Mouse (Mus musculus): ENCODE results near the gene Fam183b. TPM values are rescaled to one million over a fixed set of nuclear protein-coding genes. Genes with fewer than 3 reads are reported as not detected.

Gene Fam183b
- 2.4 and 3.0 TPM in 2 replicates for polyA plus RNA-seq (2012; rRNA removed)

GRCm38 (mm10) chr11:58801558-58802228 is at the start of gene Fam183b:
Gene Fam183b (minus strand): TSS chr11:58801960.

DNA sequence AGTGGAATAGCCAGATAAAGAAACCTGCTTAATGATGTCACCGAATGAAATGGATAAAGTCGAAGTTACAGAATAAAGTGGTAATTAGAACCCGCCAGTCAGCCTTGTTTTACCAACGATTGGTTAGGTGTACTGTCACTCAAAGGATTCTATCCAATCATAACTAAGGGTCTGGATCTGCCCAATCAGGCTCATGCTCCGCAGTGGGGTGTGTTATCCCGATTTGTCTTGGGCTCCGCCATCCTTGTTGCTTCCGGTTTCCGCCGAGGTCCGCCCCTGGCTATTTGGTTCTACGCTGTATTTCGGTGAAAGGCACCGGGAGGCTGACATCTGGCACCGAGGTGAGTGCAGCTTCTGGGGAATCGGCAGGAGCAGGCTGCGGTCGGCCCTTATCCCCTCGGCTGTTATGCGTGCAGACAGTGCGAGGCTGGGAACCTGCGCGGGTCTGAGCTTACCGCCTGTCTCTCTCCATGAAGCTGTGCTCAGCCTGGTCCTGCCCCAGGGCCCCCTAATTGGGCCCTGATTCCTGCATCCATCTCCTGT is 45.2 kb upstream of the Fam183b start, which contains the start of gene Gm12258:
TSS of gene Gm12258 (plus strand) at position 240 of the 543 bp plus-strand sequence.

GRCm38 (mm10) chr11:58838951-58839350 is 37.2 kb upstream of the Fam183b start, which contains the start of gene Olfr311:
Gene Olfr311 (plus strand): TSS chr11:58839251.

GRCm38 (mm10) chr11:58828937-58829336 is 27.2 kb upstream of the Fam183b start, which contains the start of gene Olfr312:
Gene Olfr312 (plus strand): TSS chr11:58829237.

GRCm38 (mm10) chr11:58814700-58815099 is 12.9 kb upstream of the Fam183b start, which contains the start of gene Olfr313:
Gene Olfr313 (plus strand): TSS chr11:58815000.

GRCm38 (mm10) chr11:58782480-58783089 is 19.2 kb downstream of the Fam183b start, which contains the start of gene Olfr314:
Gene Olfr314 (plus strand): TSS chr11:58782952.

GRCm38 (mm10) chr11:58772888-58773287 is 28.9 kb downstream of the Fam183b start, which contains the start of gene Olfr315:
Gene Olfr315 (plus strand): TSS chr11:58773188.

GRCm38 (mm10) chr11:58752434-58752833 is 49.3 kb downstream of the Fam183b start, which contains the start of gene Olfr316:
Gene Olfr316 (plus strand): TSS chr11:58752734.

Other genes starting within 250 kb of the Fam183b start
- 0.02 and 0.03 TPM in 2 replicates for gene Olfr328, start 246.3 kb downstream of the Fam183b start, polyA plus RNA-seq (2012; rRNA removed)
- gene Olfr224, start 231.4 kb downstream of the Fam183b start, polyA plus RNA-seq (2012; rRNA removed) = 0.06 and 0.08 TPM in 2 replicates
- not detected in 2 replicates for gene Olfr325, start 224.2 kb downstream of the Fam183b start, polyA plus RNA-seq (2012; rRNA removed)
- 0.03 and 0.05 TPM in 2 replicates for gene Olfr324, start 206.8 kb downstream of the Fam183b start, polyA plus RNA-seq (2012; rRNA removed)
- gene 2210407C18Rik, start 185.9 kb downstream of the Fam183b start, polyA plus RNA-seq (2012; rRNA removed) = not detected in 2 replicates
- not detected in 2 replicates for gene Olfr323, start 171.5 kb downstream of the Fam183b start, polyA plus RNA-seq (2012; rRNA removed)
- 0.11 TPM in 1 of 2 replicates, not detected in the other for gene Trim58, start 161.5 kb downstream of the Fam183b start, polyA plus RNA-seq (2012; rRNA removed)
- gene Olfr322, start 143.2 kb downstream of the Fam183b start, polyA plus RNA-seq (2012; rRNA removed) = 0.01 TPM in 1 of 2 replicates, not detected in the other
- not detected in 2 replicates for gene Olfr320, start 120.9 kb downstream of the Fam183b start, polyA plus RNA-seq (2012; rRNA removed)
- gene Olfr319, start 102.8 kb downstream of the Fam183b start, polyA plus RNA-seq (2012; rRNA removed) = not detected in 2 replicates
- gene Olfr318, start 77.9 kb downstream of the Fam183b start, polyA plus RNA-seq (2012; rRNA removed) = not detected in 2 replicates
- gene Olfr317, start 62.7 kb downstream of the Fam183b start, polyA plus RNA-seq (2012; rRNA removed) = 0.16 and 0.28 TPM in 2 replicates
- not detected in 2 replicates for gene Olfr316, start 49.2 kb downstream of the Fam183b start, polyA plus RNA-seq (2012; rRNA removed)
- not detected in 2 replicates for gene Olfr315, start 28.8 kb downstream of the Fam183b start, polyA plus RNA-seq (2012; rRNA removed)
- gene Olfr314, start 19.0 kb downstream of the Fam183b start, polyA plus RNA-seq (2012; rRNA removed) = not detected in 2 replicates
- gene Olfr313, start 13.0 kb upstream of the Fam183b start, polyA plus RNA-seq (2012; rRNA removed) = not detected in 2 replicates
- gene Olfr312, start 27.3 kb upstream of the Fam183b start, polyA plus RNA-seq (2012; rRNA removed) = not detected in 2 replicates
- not detected in 2 replicates for gene Olfr311, start 37.3 kb upstream of the Fam183b start, polyA plus RNA-seq (2012; rRNA removed)
- gene Gm12258, start 45.2 kb upstream of the Fam183b start, polyA plus RNA-seq (2012; rRNA removed) = 27.6 and 31.1 TPM in 2 replicates
- gene 2810021J22Rik, start 65.3 kb upstream of the Fam183b start, polyA plus RNA-seq (2012; rRNA removed) = 9.6 and 10.4 TPM in 2 replicates
- gene Zfp39, start 102.3 kb upstream of the Fam183b start, polyA plus RNA-seq (2012; rRNA removed) = 5.4 and 5.7 TPM in 2 replicates
- 0.02 and 0.04 TPM in 2 replicates for gene Btnl10, start 115.9 kb upstream of the Fam183b start, polyA plus RNA-seq (2012; rRNA removed)
- 468 and 484 TPM in 2 replicates for gene Rnf187, start 137.0 kb upstream of the Fam183b start, polyA plus RNA-seq (2012; rRNA removed)
- gene Hist3h2ba, start 147.0 kb upstream of the Fam183b start, polyA plus RNA-seq (2012; rRNA removed) = 589 and 846 TPM in 2 replicates
- 100 and 126 TPM in 2 replicates for gene Hist3h2a, start 152.7 kb upstream of the Fam183b start, polyA plus RNA-seq (2012; rRNA removed)
- 1.8 and 1.9 TPM in 2 replicates for gene Trim17, start 152.7 kb upstream of the Fam183b start, polyA plus RNA-seq (2012; rRNA removed)
- gene Trim11, start 176.1 kb upstream of the Fam183b start, polyA plus RNA-seq (2012; rRNA removed) = 29.6 and 30.8 TPM in 2 replicates